Mouse (Mus musculus): Measurements from ENCODE around the gene Psen2.

- TF ChIP-seq GATA1 (IDR thresholded peaks at IDR 0.05; ENCODE audit: low read length) = no peak
- TF ChIP-seq TAL1 (IDR thresholded peaks at IDR 0.05; ENCODE audit: low read length) = no peak
These were observed 33.3 kb downstream of the Psen2 start for GRCm38 (mm10) chr1:180229906-180230305.

Measured in erythroblast, embryonic 14.5 days (primary cell).